Mouse (Mus musculus) MEL (cell line): ENCODE results near the gene Marc1. TPM values are rescaled to one million over a fixed set of nuclear protein-coding genes. Genes with fewer than 3 reads are reported as not detected.

Source experiments
- DNase-seq: peaks from one replicate; pipeline ENCODE4 v3.0.0; 2011; ENCODE audit warnings: low read depth, low spot score
- H3K27ac ChIP-seq: 2 replicates; pipeline ENCODE4 v1.5.1; 2012; ENCODE audit warnings: low read depth, mild to moderate bottlenecking, control low read depth, low read length, moderate library complexity; ENCODE audit not compliant: control insufficient read depth
- H3K27me3 ChIP-seq, 2 experiments: fragments of 150-350 bp in 1 of 2; sonication (generic) in 1 of 2; 2 replicates each; pipeline ENCODE4 v1.6.1; 2012; ENCODE audit warnings: low read length in 2 of 2, mild to moderate bottlenecking in 2 of 2, improper control_type of control experiment in 1 of 2, moderate library complexity in 1 of 2; ENCODE audit not compliant: insufficient read depth in 2 of 2, control insufficient read depth in 1 of 2
- H3K36me3 ChIP-seq, 2 experiments: 2 replicates each; pipeline ENCODE4 v1.6.1; 2012 to 2014; ENCODE audit warnings: low read length in 2 of 2, improper control_type of control experiment in 1 of 2, inconsistent platforms in 1 of 2, mild to moderate bottlenecking in 1 of 2; ENCODE audit not compliant: insufficient read depth in 2 of 2, control insufficient read depth in 1 of 2
- H3K4me1 ChIP-seq, 2 experiments: fragments of 150-350 bp in 1 of 2; sonication (generic) in 1 of 2; 2 replicates each; pipeline ENCODE4 v1.6.1; 2012; ENCODE audit warnings: low read length in 2 of 2, improper control_type of control experiment in 1 of 2, mild to moderate bottlenecking in 1 of 2; ENCODE audit not compliant: insufficient read depth in 2 of 2, control insufficient read depth in 1 of 2
- H3K4me3 ChIP-seq, 2 experiments: fragments of 150-350 bp in 1 of 2; sonication (generic) in 1 of 2; 2 replicates each; pipeline ENCODE4 v1.5.1; 2012; ENCODE audit warnings: low read depth in 2 of 2, low read length in 2 of 2, mild to moderate bottlenecking in 2 of 2, moderate library complexity in 2 of 2, control low read depth in 1 of 2, improper control_type of control experiment in 1 of 2; ENCODE audit not compliant: control insufficient read depth in 1 of 2, insufficient read depth in 1 of 2
- H3K79me2 ChIP-seq: 2 replicates; pipeline ENCODE4 v1.6.1; 2012; ENCODE audit warnings: mild to moderate bottlenecking, low read length, moderate library complexity; ENCODE audit not compliant: control insufficient read depth, poor library complexity, insufficient read depth
- H3K9ac ChIP-seq: 2 replicates; pipeline ENCODE4 v1.6.1; 2012; ENCODE audit warnings: low read depth, mild to moderate bottlenecking, control low read depth, low read length, moderate library complexity; ENCODE audit not compliant: control insufficient read depth, poor library complexity, severe bottlenecking
- H3K9me3 ChIP-seq: fragments of 150-350 bp; sonication (generic); replicated peaks from 2 replicates; pipeline ENCODE4 v1.6.1; 2012; ENCODE audit warnings: mild to moderate bottlenecking, low read length, improper control_type of control experiment, moderate library complexity; ENCODE audit not compliant: insufficient read depth
- BHLHE40 ChIP-seq: IDR thresholded peaks from 2 replicates; pipeline ENCODE4 v1.6.1; 2012; ENCODE audit warnings: low read depth, mild to moderate bottlenecking, inconsistent platforms, low read length, improper control_type of control experiment, borderline replicate concordance
- CHD2 ChIP-seq: IDR thresholded peaks from 2 replicates; pipeline ENCODE4 v1.6.1; 2011; ENCODE audit warnings: low read length, improper control_type of control experiment
- CTCF ChIP-seq, 3 experiments: IDR thresholded peaks in 2 of 3; conservative IDR thresholded peaks in 1 of 3; 2 replicates each; pipeline ENCODE4 v1.5.1; 2011 to 2012; ENCODE audit warnings: low read length in 3 of 3, low read depth in 2 of 3, mild to moderate bottlenecking in 2 of 3, improper control_type of control experiment in 1 of 3, inconsistent platforms in 1 of 3, mixed read lengths in 1 of 3, moderate library complexity in 1 of 3; ENCODE audit not compliant: control insufficient read depth in 1 of 3, insufficient read depth in 1 of 3, poor library complexity in 1 of 3, severe bottlenecking in 1 of 3
- E2F4 ChIP-seq: IDR thresholded peaks from 2 replicates; pipeline ENCODE4 v1.6.1; 2011; ENCODE audit warnings: low read depth, low read length, improper control_type of control experiment, borderline replicate concordance
- ETS1 ChIP-seq: IDR thresholded peaks from 2 replicates; pipeline ENCODE4 v1.6.1; 2012; ENCODE audit warnings: low read depth, mild to moderate bottlenecking, inconsistent platforms, low read length, improper control_type of control experiment, moderate library complexity
- GABPA ChIP-seq: IDR thresholded peaks from 2 replicates; pipeline ENCODE4 v1.6.1; 2012; ENCODE audit warnings: low read depth, mild to moderate bottlenecking, inconsistent platforms, low read length, improper control_type of control experiment, moderate library complexity
- MAFK ChIP-seq: IDR thresholded peaks from 2 replicates; pipeline ENCODE4 v1.6.1; 2011; ENCODE audit warnings: low read depth, mild to moderate bottlenecking, low read length, improper control_type of control experiment, borderline replicate concordance
- MAX ChIP-seq: IDR thresholded peaks from 2 replicates; pipeline ENCODE4 v1.6.1; 2011; ENCODE audit warnings: low read length, improper control_type of control experiment
- MEF2A ChIP-seq: IDR thresholded peaks from 2 replicates; pipeline ENCODE4 v1.6.1; 2014; ENCODE audit warnings: low read depth, mild to moderate bottlenecking, inconsistent platforms, low read length, improper control_type of control experiment; ENCODE audit not compliant: poor library complexity, insufficient replicate concordance, severe bottlenecking; ENCODE audit errors: extremely low read depth
- MYB ChIP-seq: IDR thresholded peaks from 2 replicates; pipeline ENCODE4 v1.6.1; 2011; ENCODE audit warnings: mild to moderate bottlenecking, low read depth, low read length, improper control_type of control experiment
- MYC ChIP-seq: IDR thresholded peaks from 2 replicates; pipeline ENCODE4 v1.6.1; 2011; ENCODE audit warnings: low read depth, mild to moderate bottlenecking, low read length, improper control_type of control experiment, moderate library complexity
- NELFE ChIP-seq: IDR thresholded peaks from 2 replicates; pipeline ENCODE4 v1.6.1; 2011; ENCODE audit warnings: low read depth, low read length, improper control_type of control experiment
- POLR2A ChIP-seq, 2 experiments: IDR thresholded peaks; 2 replicates each; pipeline ENCODE4 v1.6.1; 2011 to 2012; ENCODE audit warnings: low read length in 2 of 2, mild to moderate bottlenecking in 2 of 2, control low read depth in 1 of 2, improper control_type of control experiment in 1 of 2, low read depth in 1 of 2, moderate library complexity in 1 of 2; ENCODE audit not compliant: control insufficient read depth in 1 of 2, insufficient read depth in 1 of 2, poor library complexity in 1 of 2
- RAD21 ChIP-seq: IDR thresholded peaks from 2 replicates; pipeline ENCODE4 v1.6.1; 2011; ENCODE audit warnings: mild to moderate bottlenecking, low read depth, low read length, improper control_type of control experiment
- SMC3 ChIP-seq: IDR thresholded peaks from 2 replicates; pipeline ENCODE4 v1.6.1; 2011; ENCODE audit warnings: low read depth, low read length, improper control_type of control experiment
- TBP ChIP-seq: IDR thresholded peaks from 2 replicates; pipeline ENCODE4 v1.8.0; 2011; ENCODE audit warnings: low read depth, low read length, improper control_type of control experiment
- TCF12 ChIP-seq: IDR thresholded peaks from 2 replicates; pipeline ENCODE4 v1.6.1; 2014; ENCODE audit warnings: low read depth, mild to moderate bottlenecking, inconsistent platforms, low read length, improper control_type of control experiment, moderate library complexity
- USF1 ChIP-seq: IDR thresholded peaks from 2 replicates; pipeline ENCODE4 v1.6.1; 2014; ENCODE audit warnings: low read depth, mild to moderate bottlenecking, inconsistent platforms, low read length, improper control_type of control experiment, moderate library complexity
- USF2 ChIP-seq, 2 experiments: IDR thresholded peaks; 2 replicates each; pipeline ENCODE4 v1.6.1; 2011 to 2012; ENCODE audit warnings: improper control_type of control experiment in 2 of 2, low read length in 2 of 2, borderline replicate concordance in 1 of 2, inconsistent platforms in 1 of 2, low read depth in 1 of 2, mild to moderate bottlenecking in 1 of 2; ENCODE audit not compliant: insufficient read depth in 1 of 2
- ZKSCAN1 ChIP-seq: IDR thresholded peaks from 2 replicates; pipeline ENCODE4 v1.6.1; 2012; ENCODE audit warnings: low read depth, mild to moderate bottlenecking, inconsistent platforms, low read length, improper control_type of control experiment, moderate library complexity
- ZMIZ1 ChIP-seq: IDR thresholded peaks from 2 replicates; pipeline ENCODE4 v1.6.1; 2012; ENCODE audit warnings: low read depth, mild to moderate bottlenecking, inconsistent platforms, low read length, improper control_type of control experiment, moderate library complexity
- polyA plus RNA-seq, 2 experiments: library from polyadenylated mRNA; stranded (reverse) in 1 of 2; unstranded in 1 of 2; fragments of >175 nt in 1 of 2; fragments of >200 nt in 1 of 2; gene quantifications; 2 replicates each; pipeline versions ENCODE4 v1.2.1 to v1.2.4; 2012; ENCODE audit warnings: low replicate concordance in 2 of 2, low read depth in 1 of 2; ENCODE audit not compliant: insufficient read length in 2 of 2, insufficient read depth in 1 of 2, missing spikeins in 1 of 2
- total RNA-seq: library from RNA; depleted of rRNA; stranded (reverse); fragments of 300-350 nt; gene quantifications from 2 replicates; pipeline ENCODE4 v1.2.3, GENCODE M21; 2012

Marc1 gene
- total and polyA plus RNA-seq, 3 experiments, result 0.08 to 0.10 TPM; not detected in 1

DNA sequence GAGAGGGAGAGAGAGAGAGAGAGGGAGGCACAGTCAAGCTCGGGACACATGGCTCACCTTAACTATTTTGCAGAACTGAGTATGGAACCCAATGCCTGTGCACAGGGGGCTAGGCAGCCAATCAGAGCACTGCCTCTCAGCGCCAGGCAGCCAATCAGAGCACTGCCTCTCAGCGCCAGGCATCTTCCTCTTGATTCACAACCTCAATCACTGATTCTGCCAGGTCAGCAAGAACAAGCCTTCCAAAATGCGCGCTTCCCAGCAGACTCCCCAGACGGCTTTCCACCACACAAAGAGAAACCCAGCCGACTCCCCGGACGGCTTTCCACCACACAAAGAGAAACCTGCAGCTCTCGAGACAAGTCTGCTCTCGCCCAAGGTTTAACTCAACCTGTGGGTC is 11.6 kb upstream of the Marc1 start:
- H3K36me3 ChIP-seq, result peaks cover 0 to 3% of the 10 kb centered on the region in 2 experiments; a peak in 2 of 4 replicates
- no peak overlapping the region for H3K4me3 ChIP-seq
- TF ChIP-seq POLR2A (IDR thresholded peaks at IDR 0.05; ENCODE audit: control insufficient read depth in 1 of 2, insufficient read depth in 1 of 2, low read depth in 1 of 2, low read length in 2 of 2, poor library complexity in 1 of 2) (no peak), MEF2A (no peak), E2F4 (no peak), BHLHE40 (no peak), CHD2 (no peak), ZKSCAN1 (no peak), MYB (no peak), USF2 (IDR thresholded peaks at IDR 0.05; ENCODE audit: borderline replicate concordance in 1 of 2, insufficient read depth in 1 of 2, low read depth in 1 of 2, low read length in 2 of 2) (no peak), GABPA (no peak), ETS1 (no peak), NELFE (no peak), MYC (no peak), TBP (no peak), RAD21 (no peak), MAFK (no peak), ZMIZ1 (no peak), TCF12 (no peak), USF1 (no peak), MAX (no peak)

DNA sequence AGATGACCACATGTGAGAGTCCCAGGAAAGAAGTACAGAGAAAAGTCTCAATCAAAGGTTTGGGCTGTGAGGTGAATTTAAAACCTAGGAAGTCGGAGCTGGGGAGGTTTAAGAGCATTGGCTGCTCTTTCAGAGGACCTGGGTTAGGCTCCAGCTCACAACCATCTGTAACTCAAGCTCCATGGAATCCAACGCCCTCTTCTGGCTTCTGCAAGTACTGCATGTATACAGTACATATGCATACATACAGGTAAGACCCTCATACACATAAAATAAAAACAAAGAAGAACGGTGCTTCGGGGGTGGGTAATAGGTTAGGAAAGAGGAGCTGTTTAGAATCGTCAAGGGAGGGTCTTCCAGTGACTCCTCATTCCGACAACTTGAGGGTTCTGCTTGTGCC is 6.7 kb upstream of the Marc1 start:
- TF ChIP-seq GABPA (no peak), SMC3 (peak; percentile 15; the same call in 1 of the 2 replicates), CTCF (IDR thresholded peaks at IDR 0.05 in 2 of 3, conservative IDR thresholded peaks at IDR 0.05 in 1 of 3; ENCODE audit: control insufficient read depth in 1 of 3, insufficient read depth in 1 of 3, low read depth in 2 of 3, low read length in 3 of 3, poor library complexity in 1 of 3, severe bottlenecking in 1 of 3) (peak; percentile 23 to 61 (median 39); a peak in 3 of 6 replicates)
- TF ChIP-seq, all 39 proteins: peak for 2
- Histone ChIP-seq H3K27me3 (no peaks in the 10 kb centered on the region), H3K9me3 (no peaks in the 10 kb centered on the region), H3K4me3 (no peak overlapping the region), H3K9ac (no peak overlapping the region), H3K27ac (no peak overlapping the region), H3K4me1 (no peaks in the 10 kb centered on the region), H3K36me3 (peaks cover 0 to 6% of the 10 kb centered on the region in 2 experiments; a peak in 2 of 4 replicates), H3K79me2 (no peaks in the 10 kb centered on the region)
- peak; percentile 53 for DNase-seq

More for the DNA sequence above, 11.6 kb upstream of the Marc1 start:
- H3K27ac ChIP-seq, result no peak overlapping the region
- H3K27me3 ChIP-seq, result no peaks in the 10 kb centered on the region
- no peaks in the 10 kb centered on the region for H3K9me3 ChIP-seq
- no peak for DNase-seq
- no peaks in the 10 kb centered on the region for H3K79me2 ChIP-seq
- H3K4me1 ChIP-seq, result no peaks in the 10 kb centered on the region
- H3K9ac ChIP-seq, result no peak overlapping the region
